Mouse (Mus musculus): Measurements from ENCODE around the gene Rnf114.

DNA sequence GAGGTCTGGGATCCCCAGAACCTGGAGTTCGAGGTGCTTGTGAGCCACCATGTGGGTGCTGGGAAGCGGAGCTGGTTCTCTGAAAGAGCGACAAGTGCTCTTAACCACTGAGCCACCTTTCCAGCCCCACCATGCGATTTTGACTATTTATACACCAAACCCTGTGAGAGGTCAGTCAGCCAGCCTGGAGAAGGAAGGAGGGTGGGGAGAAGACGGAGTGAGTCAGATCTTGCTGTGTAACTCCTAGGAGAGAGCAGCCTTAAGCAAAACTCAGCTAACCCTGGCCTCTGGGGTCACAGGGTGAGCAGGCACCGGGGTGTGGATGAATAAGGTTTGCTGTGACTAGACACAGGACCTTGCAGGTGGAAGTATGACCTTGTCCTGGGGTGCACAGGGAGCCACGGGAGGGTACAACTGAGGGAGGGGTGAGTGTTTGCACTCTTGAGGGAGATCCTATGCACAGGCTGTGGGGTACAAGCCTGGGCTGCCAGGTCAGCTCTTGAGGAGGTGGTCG, 58.0 kb downstream of the Rnf114 start:
- no peak for TF ChIP-seq CTCF (IDR thresholded peaks at IDR 0.05)
- TF ChIP-seq EP300 (IDR thresholded peaks at IDR 0.05) = no peak

Data from lung, postnatal 0 days (tissue).